Mouse (Mus musculus) neural tube, embryonic 14.5 days (tissue): ENCODE measurements around the gene Fam69b. TPM values are rescaled to one million over a fixed set of nuclear protein-coding genes. Genes with fewer than 3 reads are reported as not detected.
A peak's percentile ranks its signal among the peaks of the same experiment; 100 is the strongest.

ENCODE experiments used
- ATAC-seq: fragments of 200-750 bp; cut with Nextera tagmentation; 2 replicates; pipeline ENCODE4 v1.8.0; 2017; ENCODE audit warnings: low read depth, mild to moderate bottlenecking, moderate TSS enrichment, moderate library complexity
- H3K27ac ChIP-seq: fragments of 300-500 bp; sonication (generic); 2 replicates; pipeline ENCODE4 v1.5.1; 2014; ENCODE audit warnings: low read depth, mild to moderate bottlenecking, control low read depth, low read length, moderate library complexity, mixed read lengths
- H3K27me3 ChIP-seq: fragments of 300-500 bp; sonication (generic); 2 replicates; pipeline ENCODE4 v1.6.1; 2014; ENCODE audit warnings: low read length; ENCODE audit not compliant: control insufficient read depth, insufficient read depth
- H3K36me3 ChIP-seq: fragments of 300-500 bp; sonication (generic); 2 replicates; pipeline ENCODE4 v1.6.1; 2014; ENCODE audit warnings: low read length, mixed read lengths; ENCODE audit not compliant: control insufficient read depth, insufficient read depth
- H3K4me1 ChIP-seq: fragments of 300-500 bp; sonication (generic); 2 replicates; pipeline ENCODE4 v1.6.1; 2014; ENCODE audit warnings: low read length; ENCODE audit not compliant: control insufficient read depth, insufficient read depth
- H3K4me2 ChIP-seq: fragments of 300-500 bp; sonication (generic); 2 replicates; pipeline ENCODE4 v1.6.1; 2014; ENCODE audit warnings: mild to moderate bottlenecking, low read depth, low read length, control low read depth
- H3K4me3 ChIP-seq: fragments of 300-500 bp; sonication (generic); 2 replicates; pipeline ENCODE4 v1.5.1; 2014; ENCODE audit warnings: low read depth, low read length, control low read depth, mixed read lengths
- H3K9ac ChIP-seq: fragments of 300-500 bp; sonication (generic); replicated peaks from 2 replicates; pipeline ENCODE4 v1.6.1; 2014; ENCODE audit warnings: low read depth, mild to moderate bottlenecking, control low read depth, low read length, mixed read lengths
- H3K9me3 ChIP-seq: fragments of 300-500 bp; sonication (generic); 2 replicates; pipeline ENCODE4 v1.6.1; 2016; ENCODE audit warnings: low read length; ENCODE audit not compliant: control insufficient read depth
- whole genome bisulfite sequencing: fragments of 180-500 bp; shearing (Covaris S2); extraction: QIAGEN DNeasy Blood & Tissue Kit; methylation state at CpG from one replicate; pipeline ENCODE4 v1.1.7; 2014; 5-methylcytosine and 5-hydroxymethylcytosine counted together
- polyA plus RNA-seq: library from polyadenylated mRNA; unstranded; fragments of >200 nt; fragmentation: Nextera tagmentation; extraction: Ambion mirVana; gene quantifications from 2 replicates; pipeline ENCODE4 v1.2.1, GENCODE M21; 2014

The Fam69b gene
- polyA plus RNA-seq, 1 experiment from 2014 or later: 139 TPM

DNA sequence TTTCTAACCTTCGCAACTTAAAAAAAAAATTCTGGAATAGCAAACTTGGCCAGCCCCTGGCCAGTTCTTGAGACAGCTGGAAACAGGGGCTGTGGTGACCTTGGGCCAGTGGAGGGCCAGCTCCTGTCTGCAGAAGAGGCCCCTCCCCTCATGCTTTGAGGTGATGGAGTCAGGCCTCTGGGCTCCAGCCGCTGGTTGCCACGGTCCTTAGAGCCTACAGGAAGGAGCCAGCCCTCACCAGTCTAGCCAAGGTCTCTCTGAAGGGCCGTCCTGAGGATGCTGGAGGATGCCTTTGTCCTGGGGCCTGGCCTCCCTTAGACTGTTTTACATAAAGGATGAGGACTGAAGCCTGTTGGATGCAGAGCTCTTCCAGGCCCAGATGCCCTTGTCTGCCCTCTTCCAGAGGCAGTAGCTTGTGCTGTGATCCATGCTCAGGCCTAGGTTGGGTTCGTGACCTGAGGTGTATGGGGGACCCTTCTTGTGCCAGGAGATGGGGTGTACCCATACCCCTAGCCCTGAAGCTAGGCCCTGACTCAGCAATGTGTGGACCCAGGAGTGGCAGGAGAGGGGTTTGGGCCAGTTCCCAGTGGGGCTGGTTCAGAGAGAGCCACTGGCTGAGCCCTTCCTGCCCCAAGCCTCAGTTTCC is 658 bp downstream of the Fam69b start:
- H3K4me1 ChIP-seq: peaks cover 36% of the 10 kb centered on the region

DNA sequence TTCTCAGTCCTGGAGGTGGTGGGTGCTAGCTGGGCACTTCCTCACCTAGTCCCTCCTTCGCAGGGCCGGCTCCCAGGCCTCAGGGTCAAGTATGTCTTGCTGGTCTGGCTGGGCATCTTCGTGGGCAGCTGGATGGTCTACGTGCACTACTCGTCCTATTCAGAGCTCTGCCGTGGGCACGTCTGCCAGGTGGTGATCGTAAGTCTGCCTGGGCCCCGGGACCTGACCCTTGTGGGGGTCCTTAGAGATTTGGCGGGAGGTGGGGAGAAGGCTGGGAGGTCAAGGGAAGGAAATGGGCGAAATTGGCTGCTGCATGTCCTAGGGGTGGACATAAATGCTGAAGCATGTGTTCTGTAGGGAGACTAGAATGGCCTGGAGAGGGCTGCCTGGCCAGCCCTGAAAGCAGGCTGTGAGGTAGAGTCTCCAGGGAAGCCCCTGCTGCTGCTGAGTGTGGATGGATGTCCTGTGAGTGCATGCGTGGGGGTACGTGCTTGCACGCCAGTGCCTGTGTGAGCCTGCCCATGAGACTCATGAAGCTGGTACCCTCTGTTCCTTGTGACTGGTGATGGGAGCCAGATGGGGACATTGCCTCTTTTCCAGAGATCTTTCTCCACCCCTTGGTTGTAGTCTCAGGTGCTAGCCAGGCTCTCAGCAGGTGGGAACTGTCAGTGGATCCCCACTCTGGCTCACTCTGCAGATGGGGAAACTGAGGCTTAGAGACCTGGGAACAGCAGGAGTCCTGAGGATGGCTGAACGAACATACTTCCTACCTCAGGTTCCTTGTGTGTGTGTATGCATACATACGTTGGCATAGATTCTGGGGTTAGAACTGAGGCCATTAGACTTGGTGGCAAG is 4.5 kb downstream of the Fam69b start:
- Histone ChIP-seq H3K36me3 (peaks cover 35% of the 10 kb centered on the region), H3K27ac (peak overlapping the region; percentile 28; the same call in 1 of the 2 replicates)
- ATAC-seq: no peak

More for the DNA sequence above, 658 bp downstream of the Fam69b start:
- peak overlapping the region; percentile 97 for H3K9ac ChIP-seq
- H3K27me3 ChIP-seq: no peaks in the 10 kb centered on the region
- H3K4me3 ChIP-seq: peak overlapping the region; percentile 82
- ATAC-seq: peak; percentile 50; the same call in 1 of the 2 replicates
- no peaks in the 10 kb centered on the region for H3K9me3 ChIP-seq
- no peaks in the 10 kb centered on the region for H3K36me3 ChIP-seq
- peak overlapping the region; percentile 61 for H3K4me2 ChIP-seq
- H3K27ac ChIP-seq: peak overlapping the region; percentile 85
- 17% methylated on average over 5 of the region's 5 CpGs for WGBS

GRCm38 (mm10) chr2:26633953-26634530 is 5.8 kb downstream of the Fam69b start:
- H3K36me3 ChIP-seq: peaks cover 38% of the 10 kb centered on the region

More for the DNA sequence above, 4.5 kb downstream of the Fam69b start:
- Histone ChIP-seq H3K4me2 (no peak overlapping the region), H3K4me3 (no peak overlapping the region), H3K4me1 (peaks cover 38% of the 10 kb centered on the region), H3K27me3 (no peaks in the 10 kb centered on the region), H3K9me3 (no peaks in the 10 kb centered on the region), H3K9ac (0 out of 2 replicates have a peak overlapping the region, but pooled peaks have one; percentile 21)
- 69% methylated on average over 16 of the region's 16 CpGs for WGBS

GRCm38 (mm10) chr2:26634629-26635488 is 6.6 kb downstream of the Fam69b start:
- peaks cover 38% of the 10 kb centered on the region for H3K36me3 ChIP-seq
- H3K4me1 ChIP-seq: peaks cover 41% of the 10 kb centered on the region
- no peaks in the 10 kb centered on the region for H3K27me3 ChIP-seq
- H3K4me2 ChIP-seq: no peak overlapping the region
- WGBS: 64% methylated on average over 12 of the region's 12 CpGs
- ATAC-seq: no peak
- no peak overlapping the region for H3K4me3 ChIP-seq
- no peak overlapping the region for H3K9ac ChIP-seq
- no peak overlapping the region for H3K27ac ChIP-seq
- no peaks in the 10 kb centered on the region for H3K9me3 ChIP-seq

More at GRCm38 (mm10) chr2:26633953-26634530, 5.8 kb downstream of the Fam69b start:
- H3K4me3 ChIP-seq: no peak overlapping the region
- WGBS: 73% methylated on average over 4 of the region's 4 CpGs
- H3K4me2 ChIP-seq: no peak overlapping the region
- 0 out of 2 replicates have a peak overlapping the region, but pooled peaks have one; percentile 16 for H3K9ac ChIP-seq
- H3K27me3 ChIP-seq: no peaks in the 10 kb centered on the region
- H3K4me1 ChIP-seq: peaks cover 47% of the 10 kb centered on the region
- no peak overlapping the region for H3K27ac ChIP-seq
- H3K9me3 ChIP-seq: no peaks in the 10 kb centered on the region
- no peak for ATAC-seq

DNA sequence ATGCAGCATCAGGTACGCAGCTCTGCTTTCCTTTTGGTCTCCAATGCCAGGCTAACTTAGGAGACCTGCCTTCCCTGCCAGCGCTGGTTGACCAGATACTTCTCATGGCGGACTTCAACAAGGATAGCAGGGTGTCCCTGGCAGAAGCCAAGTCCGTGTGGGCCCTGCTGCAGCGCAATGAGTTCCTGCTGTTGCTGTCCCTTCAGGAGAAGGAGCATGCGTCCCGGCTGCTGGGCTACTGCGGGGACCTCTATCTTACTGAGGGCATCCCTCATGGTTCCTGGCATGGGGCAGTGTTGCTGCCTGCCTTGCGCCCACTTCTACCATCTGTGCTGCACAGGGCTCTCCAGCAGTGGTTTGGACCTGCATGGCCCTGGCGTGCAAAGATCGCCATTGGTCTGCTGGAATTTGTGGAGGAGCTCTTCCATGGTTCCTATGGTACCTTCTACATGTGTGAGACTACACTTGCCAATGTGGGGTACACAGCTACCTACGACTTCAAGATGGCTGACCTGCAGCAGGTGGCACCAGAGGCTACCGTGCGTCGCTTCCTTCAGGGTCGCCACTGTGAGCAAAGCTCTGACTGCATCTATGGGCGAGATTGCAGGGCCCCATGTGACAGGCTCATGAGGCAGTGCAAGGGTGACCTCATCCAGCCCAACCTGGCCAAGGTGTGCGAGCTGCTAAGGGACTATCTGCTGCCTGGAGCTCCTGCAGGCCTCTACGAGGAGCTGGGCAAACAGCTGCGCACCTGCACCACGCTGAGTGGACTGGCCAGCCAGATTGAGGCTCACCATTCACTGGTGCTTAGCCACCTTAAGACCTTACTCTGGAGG is 7.5 kb downstream of the Fam69b start:
- Histone ChIP-seq H3K27me3 (no peaks in the 10 kb centered on the region), H3K9ac (no peak overlapping the region), H3K4me3 (no peak overlapping the region), H3K36me3 (peaks cover 38% of the 10 kb centered on the region), H3K9me3 (no peaks in the 10 kb centered on the region), H3K4me1 (peaks cover 33% of the 10 kb centered on the region), H3K4me2 (no peak overlapping the region), H3K27ac (no peak overlapping the region)
- 75% methylated on average over 21 of the region's 21 CpGs for WGBS
- no peak for ATAC-seq

- no peak for ATAC-seq
- H3K4me1 ChIP-seq: peaks cover 30% of the 10 kb centered on the region
- WGBS: 55% methylated on average over 2 of the region's 2 CpGs
- H3K27me3 ChIP-seq: no peaks in the 10 kb centered on the region
- no peaks in the 10 kb centered on the region for H3K9me3 ChIP-seq
- no peak overlapping the region for H3K27ac ChIP-seq
- no peak overlapping the region for H3K9ac ChIP-seq
- H3K4me2 ChIP-seq: no peak overlapping the region
- H3K4me3 ChIP-seq: no peak overlapping the region
- peaks cover 38% of the 10 kb centered on the region for H3K36me3 ChIP-seq
Observed at GRCm38 (mm10) chr2:26636325-26636635, 8.0 kb downstream of the Fam69b start.

DNA sequence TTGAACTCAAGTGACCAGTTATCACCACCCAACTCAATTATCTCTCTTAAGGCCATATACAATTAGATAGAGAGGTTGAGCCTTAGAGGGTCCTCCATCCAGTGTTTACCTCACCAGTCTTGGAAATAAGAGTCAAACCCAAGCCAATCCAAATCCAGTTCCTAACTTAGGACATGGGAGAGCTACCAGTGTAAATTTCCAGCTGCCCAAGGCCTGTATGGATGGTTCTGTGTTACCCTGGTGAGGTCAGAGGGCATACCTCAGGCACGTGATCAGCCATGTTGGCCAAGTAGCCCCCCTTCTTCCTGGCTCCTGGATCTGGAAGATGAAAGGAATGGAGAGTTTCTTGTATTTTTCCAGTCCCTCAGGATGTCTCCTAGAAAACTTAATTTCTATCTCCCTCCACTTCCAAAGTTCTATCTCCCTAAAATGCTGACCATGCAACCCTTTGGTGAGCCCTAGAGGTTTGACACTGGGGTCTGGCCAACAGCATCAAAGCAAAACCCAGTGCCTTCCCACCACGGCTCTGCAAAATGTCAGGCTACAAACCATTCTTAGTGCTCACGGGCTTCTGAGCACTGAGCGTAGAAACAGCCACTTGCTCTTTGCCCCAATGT is 9.2 kb downstream of the Fam69b start:
- H3K9me3 ChIP-seq: no peaks in the 10 kb centered on the region
- H3K4me3 ChIP-seq: no peak overlapping the region
- 87% methylated on average over 4 of the region's 4 CpGs for WGBS
- no peak overlapping the region for H3K4me2 ChIP-seq
- peaks cover 38% of the 10 kb centered on the region for H3K36me3 ChIP-seq
- H3K27ac ChIP-seq: no peak overlapping the region
- H3K9ac ChIP-seq: no peak overlapping the region; the same call in 1 of the 2 replicates
- H3K27me3 ChIP-seq: no peaks in the 10 kb centered on the region
- peaks cover 22% of the 10 kb centered on the region for H3K4me1 ChIP-seq
- no peak for ATAC-seq
